Mouse (Mus musculus): ENCODE data around the gene Lrp1. TPM values are rescaled to one million over a fixed set of nuclear protein-coding genes. Genes with fewer than 3 reads are reported as not detected.
A peak's percentile ranks its signal among the peaks of the same experiment; 100 is the strongest.

The Lrp1 gene
- polyA plus RNA-seq, 1 experiment from 2014 or later: 51.8 TPM

DNA sequence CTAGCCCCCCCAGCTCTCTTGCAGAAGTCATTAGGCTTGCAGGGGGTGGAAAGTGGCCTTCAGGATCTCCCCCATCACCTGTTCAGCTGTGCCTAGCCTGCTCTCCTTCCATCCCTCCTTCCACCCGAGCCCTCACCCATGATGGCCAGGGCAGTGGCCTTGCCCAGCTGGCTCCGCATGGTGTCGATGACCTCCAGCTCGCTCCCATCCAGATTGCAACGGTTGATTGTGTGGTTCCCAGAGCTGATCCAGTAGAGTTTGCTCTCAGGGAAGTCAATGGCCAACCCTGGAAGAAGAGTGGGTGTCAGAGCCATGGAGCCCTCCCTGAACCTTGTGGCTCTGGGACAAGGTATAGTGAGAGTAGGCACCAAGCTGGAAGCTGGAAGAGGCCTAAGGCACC lies 48.7 kb downstream of the Lrp1 start:
- peaks cover 79% of the 10 kb centered on the region for H3K36me3 ChIP-seq
- WGBS: 89% methylated on average over 5 of the region's 5 CpGs

DNA sequence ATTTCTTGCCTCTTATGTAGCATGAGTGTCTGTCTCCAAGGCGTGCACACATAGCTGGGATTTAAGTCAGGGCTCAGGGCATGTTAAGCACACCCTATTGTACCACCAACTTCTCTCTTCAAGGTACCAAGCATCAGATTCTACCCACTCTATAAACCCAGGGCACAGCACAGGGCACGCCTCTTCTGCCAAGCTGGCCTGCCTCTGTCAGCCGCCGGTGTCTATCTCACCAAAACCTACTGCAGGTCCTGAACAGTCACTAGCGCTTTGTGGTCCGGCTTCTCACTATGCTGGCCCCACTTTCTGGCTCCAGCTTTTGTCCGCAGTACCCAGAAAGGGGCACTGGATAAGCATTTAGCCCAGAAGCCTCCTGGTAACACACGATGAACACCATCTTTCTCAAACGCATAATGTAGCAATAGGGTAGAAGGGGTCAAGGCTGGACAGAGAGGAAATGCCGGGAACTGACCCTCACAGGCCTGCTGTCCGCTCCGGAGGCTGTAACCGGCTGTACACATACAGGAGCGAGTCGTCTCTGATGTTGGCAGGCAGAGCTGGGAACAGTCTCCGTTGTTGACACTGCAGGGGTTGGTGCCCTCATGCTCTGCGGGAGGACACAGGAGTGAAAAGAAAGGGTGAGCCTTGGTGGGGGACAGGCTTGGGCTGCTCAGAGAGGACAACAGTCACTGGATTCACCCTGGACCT lies 49.9 kb downstream of the Lrp1 start:
- 87% methylated on average over 17 of the region's 17 CpGs for WGBS
- no peak for DNase-seq (ENCODE audit: low spot score)
- Histone ChIP-seq H3K36me3 (peaks cover 79% of the 10 kb centered on the region), H3K9me3 (no peaks in the 10 kb centered on the region), H3K4me3 (no peak overlapping the region), H3K4me1 (peaks cover 6% of the 10 kb centered on the region), H3K27ac (no peak overlapping the region; the same call in 1 of the 2 replicates), H3K27me3 (ENCODE audit: insufficient read depth, poor library complexity, severe bottlenecking) (no peaks in the 10 kb centered on the region)

More for the DNA sequence above, 48.7 kb downstream of the Lrp1 start:
- Histone ChIP-seq H3K9me3 (no peaks in the 10 kb centered on the region), H3K4me1 (peaks cover 10% of the 10 kb centered on the region), H3K27ac (no peak overlapping the region), H3K27me3 (ENCODE audit: insufficient read depth, poor library complexity, severe bottlenecking) (no peaks in the 10 kb centered on the region), H3K4me3 (no peak overlapping the region)
- no peak for DNase-seq (ENCODE audit: low spot score)

- H3K27me3 ChIP-seq (ENCODE audit: insufficient read depth, poor library complexity, severe bottlenecking): no peaks in the 10 kb centered on the region
- no peak overlapping the region for H3K27ac ChIP-seq
- H3K9me3 ChIP-seq: no peaks in the 10 kb centered on the region
- DNase-seq (ENCODE audit: low spot score): no peak
- H3K4me3 ChIP-seq: no peak overlapping the region
- H3K4me1 ChIP-seq: peaks cover 10% of the 10 kb centered on the region
- 60% methylated on average over 6 of the region's 6 CpGs for WGBS
- H3K36me3 ChIP-seq: peaks cover 78% of the 10 kb centered on the region
Observed at GRCm38 (mm10) chr10:127570384-127570783, 50.6 kb downstream of the Lrp1 start.

GRCm38 (mm10) chr10:127569450-127569849 lies 51.5 kb downstream of the Lrp1 start:
- Histone ChIP-seq H3K4me1 (peaks cover 13% of the 10 kb centered on the region), H3K27ac (no peak overlapping the region), H3K4me3 (no peak overlapping the region), H3K36me3 (peaks cover 70% of the 10 kb centered on the region), H3K27me3 (ENCODE audit: insufficient read depth, poor library complexity, severe bottlenecking) (no peaks in the 10 kb centered on the region), H3K9me3 (no peaks in the 10 kb centered on the region)
- 31% methylated on average over 3 of the region's 3 CpGs for WGBS
- peak; percentile 85 for DNase-seq (ENCODE audit: low spot score)

- Histone ChIP-seq H3K9me3 (no peaks in the 10 kb centered on the region), H3K36me3 (peaks cover 71% of the 10 kb centered on the region), H3K27me3 (ENCODE audit: insufficient read depth, poor library complexity, severe bottlenecking) (no peaks in the 10 kb centered on the region), H3K4me3 (no peak overlapping the region), H3K4me1 (peaks cover 32% of the 10 kb centered on the region), H3K27ac (no peak overlapping the region)
- WGBS: 93% methylated on average over 28 of the region's 28 CpGs
- DNase-seq (ENCODE audit: low spot score): no peak
Observed at GRCm38 (mm10) chr10:127566553-127567326, 54.2 kb downstream of the Lrp1 start.

- peak overlapping the region; percentile 67 for H3K27ac ChIP-seq
- DNase-seq (ENCODE audit: low spot score): peak; percentile 84
- no peaks in the 10 kb centered on the region for H3K27me3 ChIP-seq (ENCODE audit: insufficient read depth, poor library complexity, severe bottlenecking)
- 40% methylated on average over 13 of the region's 13 CpGs for whole genome bisulfite sequencing
- H3K4me3 ChIP-seq: peak overlapping the region; percentile 5; the same call in 1 of the 2 replicates
- H3K36me3 ChIP-seq: peaks cover 82% of the 10 kb centered on the region
- H3K9me3 ChIP-seq: no peaks in the 10 kb centered on the region
- H3K4me1 ChIP-seq: peaks cover 27% of the 10 kb centered on the region
Observed at GRCm38 (mm10) chr10:127564301-127564700, 56.6 kb downstream of the Lrp1 start.

GRCm38 (mm10) chr10:127563840-127564239 lies 57.1 kb downstream of the Lrp1 start:
- no peaks in the 10 kb centered on the region for H3K9me3 ChIP-seq
- no peak for DNase-seq (ENCODE audit: low spot score)
- H3K36me3 ChIP-seq: peaks cover 84% of the 10 kb centered on the region
- peaks cover 27% of the 10 kb centered on the region for H3K4me1 ChIP-seq
- 61% methylated on average over 8 of the region's 8 CpGs for WGBS
- H3K27me3 ChIP-seq (ENCODE audit: insufficient read depth, poor library complexity, severe bottlenecking): no peaks in the 10 kb centered on the region
- H3K27ac ChIP-seq: peak overlapping the region; percentile 72
- peak overlapping the region; percentile 5; the same call in 1 of the 2 replicates for H3K4me3 ChIP-seq

- Histone ChIP-seq H3K27ac (no peak overlapping the region), H3K27me3 (ENCODE audit: insufficient read depth, poor library complexity, severe bottlenecking) (no peaks in the 10 kb centered on the region), H3K4me3 (no peak overlapping the region), H3K9me3 (no peaks in the 10 kb centered on the region), H3K36me3 (peaks cover 88% of the 10 kb centered on the region), H3K4me1 (peaks cover 27% of the 10 kb centered on the region)
- no peak for DNase-seq (ENCODE audit: low spot score)
Observed at GRCm38 (mm10) chr10:127561145-127561544, 59.8 kb downstream of the Lrp1 start.

DNA sequence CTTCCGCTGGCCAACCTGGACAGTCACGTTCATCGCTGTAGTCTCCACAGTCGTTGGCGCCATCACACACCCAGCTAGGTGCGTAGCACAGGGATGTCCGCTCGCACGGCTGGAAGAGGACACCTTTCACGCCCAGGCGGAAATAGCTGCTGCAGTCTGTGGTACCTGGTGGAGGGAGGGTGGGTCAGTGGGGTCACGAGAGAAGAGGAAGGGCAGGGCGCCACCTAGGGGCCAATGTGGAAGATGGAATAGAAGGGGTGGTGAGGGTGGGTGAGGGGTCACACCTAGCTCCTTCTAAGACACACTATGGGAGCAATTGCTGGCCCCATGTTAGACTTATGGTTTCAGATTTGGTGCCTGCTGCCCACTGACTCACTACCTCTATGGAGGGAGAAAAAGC lies 63.6 kb downstream of the Lrp1 start:
- Histone ChIP-seq H3K9me3 (no peaks in the 10 kb centered on the region), H3K36me3 (peaks cover 99% of the 10 kb centered on the region), H3K4me3 (no peak overlapping the region), H3K27ac (no peak overlapping the region), H3K4me1 (no peaks in the 10 kb centered on the region), H3K27me3 (ENCODE audit: insufficient read depth, poor library complexity, severe bottlenecking) (no peaks in the 10 kb centered on the region)
- DNase-seq (ENCODE audit: low spot score): no peak
- 88% methylated on average over 13 of the region's 13 CpGs for WGBS

DNA sequence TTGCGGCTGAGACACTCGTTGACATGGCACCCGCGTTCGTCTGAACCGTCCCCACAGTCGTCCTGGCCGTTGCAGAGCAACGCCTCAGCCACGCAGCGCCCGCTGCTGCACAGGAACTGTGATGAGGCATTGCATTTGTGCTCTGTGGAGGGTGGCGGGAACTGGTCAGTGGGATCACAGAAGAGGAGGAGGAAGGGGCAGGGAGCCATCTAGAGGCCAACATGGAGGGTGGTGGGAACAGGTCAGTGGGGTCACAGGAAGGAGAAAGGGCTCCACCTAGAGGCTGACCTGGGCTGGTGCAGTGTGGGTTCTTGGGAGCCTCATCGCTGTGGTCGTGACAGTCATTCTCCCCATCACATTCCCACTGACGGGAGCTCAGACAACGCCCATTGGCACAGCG lies 65.2 kb downstream of the Lrp1 start:
- Histone ChIP-seq H3K4me3 (no peak overlapping the region), H3K27ac (no peak overlapping the region), H3K27me3 (ENCODE audit: insufficient read depth, poor library complexity, severe bottlenecking) (no peaks in the 10 kb centered on the region), H3K4me1 (no peaks in the 10 kb centered on the region), H3K36me3 (peaks cover 100% of the 10 kb centered on the region), H3K9me3 (no peaks in the 10 kb centered on the region)
- WGBS: 73% methylated on average over 18 of the region's 18 CpGs
- no peak for DNase-seq (ENCODE audit: low spot score)

GRCm38 (mm10) chr10:127549892-127550291 lies 71.1 kb downstream of the Lrp1 start:
- Histone ChIP-seq H3K4me3 (no peak overlapping the region), H3K27ac (no peak overlapping the region), H3K9me3 (no peaks in the 10 kb centered on the region), H3K4me1 (no peaks in the 10 kb centered on the region), H3K36me3 (peaks cover 100% of the 10 kb centered on the region), H3K27me3 (ENCODE audit: insufficient read depth, poor library complexity, severe bottlenecking) (no peaks in the 10 kb centered on the region)
- DNase-seq (ENCODE audit: low spot score): no peak
- 89% methylated on average over 17 of the region's 17 CpGs for WGBS

GRCm38 (mm10) chr10:127548236-127548635 lies 72.7 kb downstream of the Lrp1 start:
- Histone ChIP-seq H3K27ac (no peak overlapping the region), H3K9me3 (no peaks in the 10 kb centered on the region), H3K27me3 (ENCODE audit: insufficient read depth, poor library complexity, severe bottlenecking) (no peaks in the 10 kb centered on the region), H3K36me3 (peaks cover 97% of the 10 kb centered on the region), H3K4me3 (no peak overlapping the region), H3K4me1 (no peaks in the 10 kb centered on the region)
- DNase-seq (ENCODE audit: low spot score): no peak
- 95% methylated on average over 15 of the region's 15 CpGs for WGBS

DNA sequence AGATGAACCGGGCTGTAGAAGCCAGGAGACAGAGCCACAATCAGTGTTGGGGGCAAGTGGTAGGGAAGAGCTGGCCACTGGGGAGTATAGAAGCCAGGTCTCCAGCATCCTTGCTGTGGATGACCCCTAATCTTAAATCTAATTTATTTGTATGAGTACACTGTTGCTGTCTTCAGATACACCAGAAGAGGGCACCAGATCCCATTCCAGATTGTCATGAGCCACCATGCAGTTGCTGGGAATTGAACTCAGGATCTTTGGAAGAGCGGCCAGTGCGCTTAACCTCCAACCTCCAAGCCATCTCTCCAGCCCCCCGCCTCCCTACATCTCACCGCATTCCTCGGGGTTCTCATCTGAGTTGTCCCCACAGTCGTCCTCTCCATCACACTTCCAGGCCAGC lies 74.4 kb downstream of the Lrp1 start:
- Histone ChIP-seq H3K4me3 (no peak overlapping the region), H3K27me3 (ENCODE audit: insufficient read depth, poor library complexity, severe bottlenecking) (no peaks in the 10 kb centered on the region), H3K9me3 (no peaks in the 10 kb centered on the region), H3K4me1 (no peaks in the 10 kb centered on the region), H3K27ac (no peak overlapping the region), H3K36me3 (peaks cover 97% of the 10 kb centered on the region)
- WGBS: 79% methylated on average over 7 of the region's 7 CpGs
- no peak for DNase-seq (ENCODE audit: low spot score)

Data from heart, embryonic 10.5 days (tissue).